Mouse (Mus musculus) layer of hippocampus, postnatal 10 days (tissue): ENCODE results near the gene Neto2. TPM values are rescaled to one million over a fixed set of nuclear protein-coding genes. Genes with fewer than 3 reads are reported as not detected.
A peak's percentile ranks its signal among the peaks of the same experiment; 100 is the strongest.
"Not testable (repeated sequence)": the region's sequence is repeated elsewhere in the genome, so short reads cannot be mapped to it uniquely, and the experiment has no call there.

Experiments
- DNase-seq, 2 experiments: peaks; one replicate each; pipeline ENCODE4 v3.0.0; 2021; ENCODE audit warnings: low spot score in 2 of 2
- long read RNA-seq: library from polyadenylated mRNA; stranded (forward); transcript quantifications from one replicate; pipeline ENCODE4 v2.0.0, GENCODE M21; 2023
- total RNA-seq, 2 experiments: library from RNA; stranded (reverse); gene quantifications; 2 replicates each; pipeline ENCODE4 v1.2.3; 2021

The Neto2 gene
- 10 to 100 TPM; 80.6 to 82.4 TPM for total RNA-seq
- long read RNA-seq, full-length matches to known transcripts = 20 of 27 reads
- long read RNA-seq, partial matches to known transcripts = 2 of 27 reads
- long read RNA-seq, other reads (novel, unspliced or antisense) = 5 of 27 reads

DNA sequence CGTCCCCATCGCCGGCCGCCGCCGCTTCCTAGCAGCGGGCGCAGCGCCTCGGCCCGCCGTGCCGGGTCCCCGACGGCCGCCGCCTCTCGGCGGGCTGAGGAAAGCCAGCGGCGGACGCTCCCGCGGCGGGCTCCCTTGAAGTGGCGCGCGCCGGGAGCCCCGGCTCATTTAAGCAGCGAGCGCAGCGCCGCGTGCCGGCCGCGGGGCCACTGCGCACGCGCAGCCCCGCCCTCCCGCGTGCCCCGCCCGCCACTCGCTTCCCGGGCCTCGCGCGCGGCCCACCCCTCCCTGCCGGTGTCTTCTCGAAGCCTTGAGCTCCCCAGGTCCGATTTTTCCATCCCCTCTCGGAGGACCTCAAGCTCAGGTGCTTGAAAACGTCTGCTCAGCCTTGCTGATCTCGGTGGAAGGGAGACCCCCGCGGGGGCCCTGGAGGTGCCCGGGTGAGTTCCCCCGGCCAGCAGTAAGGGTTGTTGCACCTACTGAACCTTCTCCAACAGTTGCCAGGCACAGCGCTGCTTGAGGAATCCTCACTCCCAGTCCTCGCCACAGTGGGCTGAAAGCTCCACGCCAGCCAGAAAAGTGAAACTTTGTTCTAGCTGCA is at the start of gene Neto2:
Neto2 (minus strand) TSS at position 174 of the 601 bp plus-strand sequence.
- DNase-seq = peak; percentile 70 to 86

- DNase-seq = no peak
These were observed 44.3 kb upstream of the Neto2 start for GRCm38 (mm10) chr8:85745053-85745452.

GRCm38 (mm10) chr8:85730545-85730944 is 29.8 kb upstream of the Neto2 start:
- DNase-seq = no peak

DNA sequence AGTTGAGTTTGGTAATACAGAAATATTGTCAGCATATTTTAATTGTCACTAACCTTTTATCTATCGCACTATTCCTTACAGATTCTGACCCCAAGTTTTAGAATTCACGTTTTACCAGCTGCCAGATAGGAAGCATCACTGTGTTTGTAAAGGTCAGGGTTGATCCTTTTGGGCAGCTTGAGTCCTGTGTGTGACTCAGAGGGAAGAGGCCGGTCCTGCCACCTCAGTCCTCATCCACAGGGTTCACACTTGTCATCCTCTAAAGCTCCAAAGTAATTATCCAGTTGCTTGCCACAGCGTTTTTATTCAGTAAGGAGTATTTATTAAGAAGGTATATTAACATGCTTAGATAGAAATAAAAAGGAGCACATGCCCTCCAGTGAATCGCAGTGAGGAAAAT is 16.5 kb upstream of the Neto2 start:
- DNase-seq = no peak

DNA sequence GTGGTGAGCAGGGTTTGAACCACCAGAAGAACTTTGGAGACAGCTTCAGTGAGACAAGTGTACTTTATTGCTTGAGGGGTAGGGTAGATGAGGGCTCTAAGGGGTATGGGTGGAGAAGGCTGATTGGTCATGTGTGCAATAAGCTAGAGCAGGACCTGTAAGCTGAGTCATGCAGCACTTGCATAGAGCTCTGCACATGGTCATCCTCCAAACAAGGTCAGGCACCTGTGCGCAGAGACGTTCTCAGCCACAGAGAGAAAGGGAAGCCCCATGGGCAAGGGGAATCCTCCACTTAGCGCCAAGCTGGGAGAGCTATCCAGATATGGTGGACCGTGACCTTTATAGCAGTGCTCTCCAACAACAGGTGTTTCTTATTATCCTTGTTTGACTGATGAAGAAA is 16.0 kb upstream of the Neto2 start:
- no peak for DNase-seq

DNA sequence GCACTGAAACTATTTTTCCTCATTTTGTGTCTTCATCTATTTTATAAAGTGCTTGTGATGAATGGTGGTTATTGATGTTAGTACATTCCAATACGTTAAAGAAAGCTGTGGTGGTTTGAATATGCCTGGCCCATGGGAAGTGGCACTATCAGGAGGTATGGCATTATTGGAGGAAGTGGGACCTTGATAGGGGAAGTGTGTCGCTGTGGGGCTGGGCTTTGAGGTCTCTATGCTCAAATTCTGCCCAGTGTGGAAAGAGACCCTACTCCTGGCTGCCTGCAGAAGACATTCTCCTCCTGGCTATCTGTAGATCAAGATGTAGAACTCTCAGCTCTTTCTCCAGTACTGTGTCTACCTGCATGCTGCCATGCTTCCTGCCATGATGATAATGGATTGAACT is 6.3 kb upstream of the Neto2 start:
- DNase-seq = no peak

- peak; percentile 69 to 81 for DNase-seq
These were observed 498 bp downstream of the Neto2 start for GRCm38 (mm10) chr8:85700101-85700750.

DNA sequence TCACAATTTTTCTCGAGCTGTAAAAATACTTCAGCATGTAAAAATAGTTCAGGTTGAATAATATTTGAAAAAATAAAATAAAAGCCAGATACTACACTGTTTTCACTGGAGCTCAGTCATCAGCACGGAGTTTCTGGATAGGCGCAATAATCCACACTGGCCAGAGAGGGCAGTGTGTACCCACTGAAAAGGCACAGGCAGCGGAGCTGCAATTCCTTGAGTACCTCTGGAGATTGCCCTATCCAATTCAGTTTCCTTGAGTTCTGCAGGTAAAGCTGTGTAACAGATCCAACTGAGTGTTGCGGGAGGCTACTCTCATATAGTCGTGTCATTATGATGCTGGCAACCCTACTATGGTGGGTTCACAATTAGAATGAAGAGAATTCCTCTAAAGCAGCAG is 1.7 kb downstream of the Neto2 start:
- DNase-seq = peak; percentile 76 to 84

- peak; percentile 13 to 30 for DNase-seq
These were observed 35.6 kb downstream of the Neto2 start for GRCm38 (mm10) chr8:85665146-85665545.

DNA sequence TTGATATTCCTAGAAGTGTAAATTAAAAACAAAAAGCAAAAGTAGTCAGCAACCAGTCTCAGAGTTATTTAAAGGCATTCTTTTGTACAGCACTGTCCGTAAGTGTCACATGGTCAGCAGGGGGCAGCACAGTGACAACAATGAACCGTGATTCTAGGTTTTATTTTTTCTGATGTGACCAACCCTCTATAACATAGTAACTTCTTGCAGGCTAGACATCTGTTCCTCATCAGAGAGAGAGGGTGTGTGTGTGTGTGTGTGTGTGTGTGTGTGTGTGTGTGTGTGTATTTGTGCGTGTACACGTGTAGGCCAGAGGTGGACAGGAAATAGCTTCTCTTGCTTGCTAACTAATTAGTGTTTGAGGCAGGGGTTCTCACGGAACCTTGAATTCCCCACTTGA is 38.7 kb downstream of the Neto2 start:
- peak; percentile 30 to 50 for DNase-seq

- no peak for DNase-seq
These were observed 49.5 kb downstream of the Neto2 start for GRCm38 (mm10) chr8:85651201-85651600.

- no peak for DNase-seq
These were observed 52.2 kb downstream of the Neto2 start for GRCm38 (mm10) chr8:85648553-85648952.

GRCm38 (mm10) chr8:85644921-85645665 is 55.6 kb downstream of the Neto2 start:
- no peak for DNase-seq

GRCm38 (mm10) chr8:85624450-85624849 is 76.3 kb downstream of the Neto2 start:
- no peak for DNase-seq

GRCm38 (mm10) chr8:85623246-85623645 is 77.5 kb downstream of the Neto2 start:
- DNase-seq = no peak

DNA sequence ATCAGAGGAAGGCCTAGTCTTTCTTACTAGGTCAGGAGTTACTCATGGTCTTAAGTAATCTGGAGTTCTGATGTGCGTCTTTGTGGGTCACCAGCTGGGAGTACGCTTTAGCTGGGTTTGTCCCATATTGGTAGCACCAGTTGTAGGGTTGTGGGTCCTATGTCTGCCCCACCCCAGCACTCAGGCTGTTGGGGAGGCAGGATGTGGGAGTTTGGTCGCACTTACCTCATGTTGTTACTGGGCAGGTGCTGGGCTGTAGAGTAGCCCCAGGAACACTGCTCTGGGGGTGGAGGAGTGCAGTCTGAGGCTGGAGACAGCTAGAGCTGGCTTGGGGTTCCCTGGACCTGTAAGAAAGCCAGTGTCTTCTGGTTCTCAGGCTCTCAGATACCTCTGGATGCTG is 81.9 kb downstream of the Neto2 start:
- no peak for DNase-seq

DNA sequence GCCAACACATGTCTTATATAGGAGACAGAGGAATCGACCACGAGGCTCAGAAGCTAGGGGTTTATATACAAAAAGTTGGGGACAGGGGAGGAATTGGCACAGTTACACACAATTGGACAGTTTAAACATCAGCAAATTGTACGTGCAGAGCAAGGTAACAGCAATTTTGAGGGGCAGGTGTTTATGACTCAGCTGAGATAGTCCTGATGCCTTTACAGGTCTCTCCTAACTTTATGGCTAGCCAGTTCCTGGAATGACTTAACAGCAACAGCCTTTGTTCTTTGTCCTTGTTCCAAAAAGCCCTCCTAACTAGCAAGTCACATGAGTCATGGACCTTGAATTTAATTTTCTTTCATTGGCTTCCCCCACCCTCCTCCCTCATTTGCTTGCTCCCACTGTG is 83.6 kb downstream of the Neto2 start:
- DNase-seq = not testable (repeated sequence)

GRCm38 (mm10) chr8:85608836-85609235 is 91.9 kb downstream of the Neto2 start:
- DNase-seq = no peak

GRCm38 (mm10) chr8:85607804-85608203 is 92.9 kb downstream of the Neto2 start:
- no peak for DNase-seq

DNA sequence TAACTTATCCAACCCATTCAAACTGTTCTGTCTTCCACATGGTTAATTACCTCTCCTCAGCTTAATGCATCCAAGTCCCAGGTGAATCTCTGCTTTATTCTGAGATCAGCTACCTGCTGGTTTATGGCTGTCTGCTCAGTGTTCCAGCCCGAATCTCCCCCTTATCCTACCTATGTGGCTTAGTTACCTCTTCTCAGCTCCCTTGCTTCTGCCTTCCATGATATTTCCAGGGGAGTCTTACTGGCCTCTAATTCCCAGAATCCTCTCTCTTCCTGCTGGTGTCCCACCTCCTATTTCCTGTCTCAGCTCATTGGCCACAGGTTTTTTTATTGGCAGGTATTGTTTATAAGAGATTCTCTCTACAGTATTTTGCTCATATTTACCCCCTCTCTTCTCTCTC is 93.8 kb downstream of the Neto2 start:
- DNase-seq = no peak

GRCm38 (mm10) chr8:85606561-85606960 is 94.2 kb downstream of the Neto2 start:
- DNase-seq = no peak

- DNase-seq = no peak
These were observed 96.5 kb downstream of the Neto2 start for GRCm38 (mm10) chr8:85604201-85604600.
